Mouse (Mus musculus): Measurements from ENCODE around the gene Rab3c. TPM values are rescaled to one million over a fixed set of nuclear protein-coding genes. Genes with fewer than 3 reads are reported as not detected.
A peak's percentile ranks its signal among the peaks of the same experiment; 100 is the strongest.

Gene Rab3c
- polyA plus RNA-seq, 1 experiment from 2014 or later: 0.55 TPM

- Histone ChIP-seq H3K27me3 (ENCODE audit: control insufficient read depth, insufficient read depth, low read length) (no peaks in the 10 kb centered on the region), H3K27ac (replicated peaks in 1 of 2; ENCODE audit: control insufficient read depth in 1 of 2, insufficient read depth in 1 of 2, low read depth in 2 of 2, low read length in 2 of 2) (no peak overlapping the region), H3K36me3 (ENCODE audit: control insufficient read depth, insufficient read depth, low read length) (no peaks in the 10 kb centered on the region), H3K4me1 (ENCODE audit: control insufficient read depth in 2 of 2, insufficient read depth in 2 of 2, low read length in 2 of 2) (no peaks in the 10 kb centered on the region), H3K4me3 (ENCODE audit: control insufficient read depth in 1 of 2, insufficient read depth in 1 of 2, low read depth in 1 of 2, low read length in 2 of 2) (no peak overlapping the region), H3K9ac (ENCODE audit: low read length) (no peak overlapping the region), H3K9me3 (ENCODE audit: control insufficient read depth, low read length) (no peaks in the 10 kb centered on the region), H3K4me2 (ENCODE audit: low read length) (0 out of 2 replicates have a peak overlapping the region, but pooled peaks have one; percentile 26)
- 26% methylated on average over 9 of the region's 9 CpGs for WGBS
- no peak for ATAC-seq (ENCODE audit: insufficient number of reproducible peaks, insufficient read depth, low FRiP score, low read depth)
These were observed 217.9 kb downstream of the Rab3c start for GRCm38 (mm10) chr13:110062835-110063411.

- Histone ChIP-seq H3K9ac (ENCODE audit: low read length) (no peak overlapping the region), H3K27me3 (ENCODE audit: control insufficient read depth, insufficient read depth, low read length) (no peaks in the 10 kb centered on the region), H3K27ac (replicated peaks in 1 of 2; ENCODE audit: control insufficient read depth in 1 of 2, insufficient read depth in 1 of 2, low read depth in 2 of 2, low read length in 2 of 2) (no peak overlapping the region), H3K36me3 (ENCODE audit: control insufficient read depth, insufficient read depth, low read length) (no peaks in the 10 kb centered on the region), H3K4me2 (ENCODE audit: low read length) (no peak overlapping the region), H3K4me1 (ENCODE audit: control insufficient read depth in 2 of 2, insufficient read depth in 2 of 2, low read length in 2 of 2) (no peaks in the 10 kb centered on the region), H3K4me3 (ENCODE audit: control insufficient read depth in 1 of 2, insufficient read depth in 1 of 2, low read depth in 1 of 2, low read length in 2 of 2) (no peak overlapping the region), H3K9me3 (ENCODE audit: control insufficient read depth, low read length) (no peaks in the 10 kb centered on the region)
- no peak for ATAC-seq (ENCODE audit: insufficient number of reproducible peaks, insufficient read depth, low FRiP score, low read depth)
- 45% methylated on average over 8 of the region's 8 CpGs for WGBS
These were observed 218.5 kb downstream of the Rab3c start for GRCm38 (mm10) chr13:110062288-110062687.

- H3K27ac ChIP-seq (replicated peaks in 1 of 2; ENCODE audit: control insufficient read depth in 1 of 2, insufficient read depth in 1 of 2, low read depth in 2 of 2, low read length in 2 of 2): no peak overlapping the region
- H3K36me3 ChIP-seq (ENCODE audit: control insufficient read depth, insufficient read depth, low read length): no peaks in the 10 kb centered on the region
- no peak overlapping the region for H3K4me3 ChIP-seq (ENCODE audit: control insufficient read depth in 1 of 2, insufficient read depth in 1 of 2, low read depth in 1 of 2, low read length in 2 of 2)
- no peaks in the 10 kb centered on the region for H3K4me1 ChIP-seq (ENCODE audit: control insufficient read depth in 2 of 2, insufficient read depth in 2 of 2, low read length in 2 of 2)
- no peak for ATAC-seq (ENCODE audit: insufficient number of reproducible peaks, insufficient read depth, low FRiP score, low read depth)
- WGBS: 72% methylated on average over 8 of the region's 8 CpGs
- H3K4me2 ChIP-seq (ENCODE audit: low read length): no peak overlapping the region
- no peak overlapping the region for H3K9ac ChIP-seq (ENCODE audit: low read length)
- no peaks in the 10 kb centered on the region for H3K9me3 ChIP-seq (ENCODE audit: control insufficient read depth, low read length)
- no peaks in the 10 kb centered on the region for H3K27me3 ChIP-seq (ENCODE audit: control insufficient read depth, insufficient read depth, low read length)
These were observed 226.3 kb downstream of the Rab3c start for GRCm38 (mm10) chr13:110054538-110054937.

- Histone ChIP-seq H3K36me3 (ENCODE audit: control insufficient read depth, insufficient read depth, low read length) (no peaks in the 10 kb centered on the region), H3K27me3 (ENCODE audit: control insufficient read depth, insufficient read depth, low read length) (no peaks in the 10 kb centered on the region), H3K9ac (ENCODE audit: low read length) (no peak overlapping the region), H3K4me2 (ENCODE audit: low read length) (no peak overlapping the region), H3K4me1 (ENCODE audit: control insufficient read depth in 2 of 2, insufficient read depth in 2 of 2, low read length in 2 of 2) (peaks cover 2 to 4% of the 10 kb centered on the region in 2 experiments; a peak in 1 of 4 replicates), H3K27ac (replicated peaks in 1 of 2; ENCODE audit: control insufficient read depth in 1 of 2, insufficient read depth in 1 of 2, low read depth in 2 of 2, low read length in 2 of 2) (no peak overlapping the region), H3K9me3 (ENCODE audit: control insufficient read depth, low read length) (no peaks in the 10 kb centered on the region), H3K4me3 (ENCODE audit: control insufficient read depth in 1 of 2, insufficient read depth in 1 of 2, low read depth in 1 of 2, low read length in 2 of 2) (no peak overlapping the region)
- no peak for ATAC-seq (ENCODE audit: insufficient number of reproducible peaks, insufficient read depth, low FRiP score, low read depth)
- 50% methylated on average over 5 of the region's 5 CpGs for WGBS
These were observed 231.9 kb downstream of the Rab3c start for GRCm38 (mm10) chr13:110048767-110049434.

- H3K9me3 ChIP-seq (ENCODE audit: control insufficient read depth, low read length): no peaks in the 10 kb centered on the region
- no peak overlapping the region for H3K4me2 ChIP-seq (ENCODE audit: low read length)
- H3K27me3 ChIP-seq (ENCODE audit: control insufficient read depth, insufficient read depth, low read length): no peaks in the 10 kb centered on the region
- no peak overlapping the region for H3K27ac ChIP-seq (replicated peaks in 1 of 2; ENCODE audit: control insufficient read depth in 1 of 2, insufficient read depth in 1 of 2, low read depth in 2 of 2, low read length in 2 of 2)
- peaks cover 4% of the 10 kb centered on the region in 2 experiments; a peak in 1 of 4 replicates for H3K4me1 ChIP-seq (ENCODE audit: control insufficient read depth in 2 of 2, insufficient read depth in 2 of 2, low read length in 2 of 2)
- ATAC-seq (ENCODE audit: insufficient number of reproducible peaks, insufficient read depth, low FRiP score, low read depth): no peak
- no peak overlapping the region for H3K4me3 ChIP-seq (ENCODE audit: control insufficient read depth in 1 of 2, insufficient read depth in 1 of 2, low read depth in 1 of 2, low read length in 2 of 2)
- H3K9ac ChIP-seq (ENCODE audit: low read length): no peak overlapping the region
- 66% methylated on average over 4 of the region's 4 CpGs for WGBS
- H3K36me3 ChIP-seq (ENCODE audit: control insufficient read depth, insufficient read depth, low read length): no peaks in the 10 kb centered on the region
These were observed 236.4 kb downstream of the Rab3c start for GRCm38 (mm10) chr13:110044418-110044817.

- Histone ChIP-seq H3K9ac (ENCODE audit: low read length) (no peak overlapping the region), H3K36me3 (ENCODE audit: control insufficient read depth, insufficient read depth, low read length) (no peaks in the 10 kb centered on the region), H3K4me2 (ENCODE audit: low read length) (no peak overlapping the region), H3K4me1 (ENCODE audit: control insufficient read depth in 2 of 2, insufficient read depth in 2 of 2, low read length in 2 of 2) (peaks cover 0 to 2% of the 10 kb centered on the region in 2 experiments; a peak in 1 of 4 replicates), H3K27ac (replicated peaks in 1 of 2; ENCODE audit: control insufficient read depth in 1 of 2, insufficient read depth in 1 of 2, low read depth in 2 of 2, low read length in 2 of 2) (no peak overlapping the region), H3K9me3 (ENCODE audit: control insufficient read depth, low read length) (no peaks in the 10 kb centered on the region), H3K4me3 (ENCODE audit: control insufficient read depth in 1 of 2, insufficient read depth in 1 of 2, low read depth in 1 of 2, low read length in 2 of 2) (no peak overlapping the region), H3K27me3 (ENCODE audit: control insufficient read depth, insufficient read depth, low read length) (no peaks in the 10 kb centered on the region)
- WGBS: 76% methylated on average over 3 of the region's 3 CpGs
- ATAC-seq (ENCODE audit: insufficient number of reproducible peaks, insufficient read depth, low FRiP score, low read depth): no peak
These were observed 240.9 kb downstream of the Rab3c start for GRCm38 (mm10) chr13:110039779-110040498.

GRCm38 (mm10) chr13:110039170-110039569, 241.6 kb downstream of the Rab3c start:
- 67% methylated on average over 9 of the region's 9 CpGs for WGBS
- no peaks in the 10 kb centered on the region for H3K9me3 ChIP-seq (ENCODE audit: control insufficient read depth, low read length)
- no peak overlapping the region for H3K9ac ChIP-seq (ENCODE audit: low read length)
- no peaks in the 10 kb centered on the region for H3K27me3 ChIP-seq (ENCODE audit: control insufficient read depth, insufficient read depth, low read length)
- H3K4me1 ChIP-seq (ENCODE audit: control insufficient read depth in 2 of 2, insufficient read depth in 2 of 2, low read length in 2 of 2): peaks cover 0 to 2% of the 10 kb centered on the region in 2 experiments; a peak in 1 of 4 replicates
- H3K27ac ChIP-seq (replicated peaks in 1 of 2; ENCODE audit: control insufficient read depth in 1 of 2, insufficient read depth in 1 of 2, low read depth in 2 of 2, low read length in 2 of 2): no peak overlapping the region
- H3K4me2 ChIP-seq (ENCODE audit: low read length): no peak overlapping the region
- ATAC-seq (ENCODE audit: insufficient number of reproducible peaks, insufficient read depth, low FRiP score, low read depth): no peak
- no peaks in the 10 kb centered on the region for H3K36me3 ChIP-seq (ENCODE audit: control insufficient read depth, insufficient read depth, low read length)
- no peak overlapping the region for H3K4me3 ChIP-seq (ENCODE audit: control insufficient read depth in 1 of 2, insufficient read depth in 1 of 2, low read depth in 1 of 2, low read length in 2 of 2)

Data from heart, embryonic 14.5 days (tissue).